Mouse (Mus musculus) cerebellum, adult 9-11 months (tissue): Measurements from ENCODE around the gene Ddx20.

Experiments
- DNase-seq: peaks from one replicate; pipeline ENCODE4 v3.0.0; 2022

Gene Ddx20

GRCm38 (mm10) chr3:105687324-105688060 lies at the start of gene Ddx20:
TSS of gene Ddx20 (minus strand) at chr3:105687574.
- peak; percentile 97 for DNase-seq

- DNase-seq: no peak
Measured at GRCm38 (mm10) chr3:105737070-105737469, 49.7 kb upstream of the Ddx20 start.

GRCm38 (mm10) chr3:105736148-105736547 lies 48.8 kb upstream of the Ddx20 start:
- DNase-seq: no peak

- DNase-seq: no peak
Measured at GRCm38 (mm10) chr3:105735285-105735684, 47.9 kb upstream of the Ddx20 start.

- no peak for DNase-seq
Measured at GRCm38 (mm10) chr3:105733538-105733937, 46.2 kb upstream of the Ddx20 start.

- DNase-seq: no peak
Measured at GRCm38 (mm10) chr3:105732360-105732759, 45.0 kb upstream of the Ddx20 start.

GRCm38 (mm10) chr3:105726037-105726436 lies 38.7 kb upstream of the Ddx20 start:
- DNase-seq: peak; percentile 54

- no peak for DNase-seq
Measured at GRCm38 (mm10) chr3:105722510-105722909, 35.1 kb upstream of the Ddx20 start.

- DNase-seq: no peak
Measured at GRCm38 (mm10) chr3:105721681-105722201, 34.4 kb upstream of the Ddx20 start.

- no peak for DNase-seq
Measured at GRCm38 (mm10) chr3:105720514-105720913, 33.1 kb upstream of the Ddx20 start.

GRCm38 (mm10) chr3:105719979-105720378 lies 32.6 kb upstream of the Ddx20 start:
- no peak for DNase-seq

- DNase-seq: peak; percentile 30
Measured at GRCm38 (mm10) chr3:105718746-105719145, 31.4 kb upstream of the Ddx20 start.

- DNase-seq: peak; percentile 74
Measured at GRCm38 (mm10) chr3:105717856-105718555, 30.6 kb upstream of the Ddx20 start.

GRCm38 (mm10) chr3:105716353-105717000 lies 29.1 kb upstream of the Ddx20 start:
- peak; percentile 59 for DNase-seq

GRCm38 (mm10) chr3:105714820-105715167 lies 27.4 kb upstream of the Ddx20 start:
- no peak for DNase-seq

GRCm38 (mm10) chr3:105714091-105714819 lies 26.9 kb upstream of the Ddx20 start:
- DNase-seq: peak; percentile 59

- no peak for DNase-seq
Measured at GRCm38 (mm10) chr3:105712827-105713226, 25.5 kb upstream of the Ddx20 start.

GRCm38 (mm10) chr3:105711741-105712140 lies 24.4 kb upstream of the Ddx20 start:
- DNase-seq: peak; percentile 61

- DNase-seq: peak; percentile 70
Measured at GRCm38 (mm10) chr3:105710246-105710645, 22.9 kb upstream of the Ddx20 start.

- peak; percentile 14 for DNase-seq
Measured at GRCm38 (mm10) chr3:105707590-105707989, 20.2 kb upstream of the Ddx20 start.

- peak; percentile 65 for DNase-seq
Measured at GRCm38 (mm10) chr3:105706366-105707020, 19.1 kb upstream of the Ddx20 start.

- no peak for DNase-seq
Measured at GRCm38 (mm10) chr3:105705561-105705960, 18.2 kb upstream of the Ddx20 start.
